Mouse (Mus musculus) frontal cortex, adult 2 months (tissue): ENCODE results near the gene Oaz3. TPM values are rescaled to one million over a fixed set of nuclear protein-coding genes. Genes with fewer than 3 reads are reported as not detected.
A peak's percentile ranks its signal among the peaks of the same experiment; 100 is the strongest.

Experiments
- DNase-seq, 2 experiments: peaks; one replicate each; pipeline ENCODE4 v3.0.0; 2022; ENCODE audit warnings: low spot score in 1 of 2; ENCODE audit errors: extremely low spot score in 1 of 2
- polyA plus RNA-seq: library from polyadenylated mRNA; depleted of rRNA; stranded (reverse); fragments of >200 nt; gene quantifications from 2 replicates; pipeline ENCODE4 v1.2.3, GENCODE M21; 2012

Oaz3 gene
- polyA plus RNA-seq, 1 experiment, result 0.28 TPM

DNA sequence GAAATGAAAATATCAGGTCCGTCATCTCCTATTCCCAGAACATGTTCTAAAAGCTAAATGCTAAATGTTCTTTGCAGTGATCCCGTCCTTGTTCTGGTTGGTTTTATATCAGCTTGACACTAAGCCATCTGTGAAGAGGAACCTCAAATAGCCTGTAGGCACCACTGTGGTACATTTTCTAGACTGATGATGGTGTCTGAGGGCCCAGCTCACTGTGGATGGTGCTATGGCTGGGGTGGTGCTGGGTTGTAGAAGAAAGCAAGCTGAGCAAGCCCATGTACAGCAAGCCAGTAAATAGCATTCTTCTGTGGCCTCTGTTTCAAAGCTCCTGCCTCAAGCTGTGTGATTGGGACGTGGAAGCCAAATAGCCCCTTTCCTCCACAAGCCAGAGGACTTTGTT lies 13.3 kb upstream of the Oaz3 start:
- no peak for DNase-seq

- peak; percentile 71 to 93 for DNase-seq
Observed at GRCm38 (mm10) chr3:94456529-94457000, 12.8 kb upstream of the Oaz3 start.

- no peak for DNase-seq
Observed at GRCm38 (mm10) chr3:94449377-94449776, 5.7 kb upstream of the Oaz3 start.

DNA sequence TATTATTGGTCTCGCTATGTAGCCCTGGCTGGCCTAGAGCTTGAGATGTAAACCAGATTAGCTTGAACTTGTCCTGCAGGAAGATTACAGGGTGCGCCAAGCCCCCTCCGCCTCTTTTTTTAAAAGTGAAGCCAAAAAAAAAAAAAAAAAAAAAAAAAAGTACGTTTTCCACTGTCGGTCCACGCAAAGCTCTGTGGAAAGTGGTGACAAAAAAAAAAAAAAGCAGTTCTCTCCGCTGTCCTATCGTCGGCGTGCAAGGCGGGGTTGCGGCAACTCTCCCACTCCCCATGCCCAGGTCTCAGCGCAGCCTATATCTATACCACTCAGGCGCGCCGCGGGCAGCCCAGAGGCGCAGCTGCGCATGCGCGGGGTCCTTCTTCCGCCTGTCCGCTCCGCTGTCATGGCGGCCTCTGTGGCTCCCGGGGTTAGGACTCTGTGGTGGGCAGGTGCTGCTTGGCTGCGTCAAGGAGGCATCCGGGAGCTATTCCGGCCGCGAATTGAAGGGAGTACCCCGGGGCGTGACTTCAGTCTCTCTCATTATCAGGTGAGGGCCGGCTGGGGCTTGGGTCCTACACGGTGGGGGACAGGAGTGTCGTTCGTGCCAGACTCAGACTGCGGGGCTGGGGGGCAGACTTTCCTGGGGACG lies 641 bp downstream of the Oaz3 start, which contains the start of gene Mrpl9:
Gene Mrpl9 (plus strand): TSS at position 368 of the 646 bp plus-strand sequence.
- peak; percentile 77 to 97 for DNase-seq

DNA sequence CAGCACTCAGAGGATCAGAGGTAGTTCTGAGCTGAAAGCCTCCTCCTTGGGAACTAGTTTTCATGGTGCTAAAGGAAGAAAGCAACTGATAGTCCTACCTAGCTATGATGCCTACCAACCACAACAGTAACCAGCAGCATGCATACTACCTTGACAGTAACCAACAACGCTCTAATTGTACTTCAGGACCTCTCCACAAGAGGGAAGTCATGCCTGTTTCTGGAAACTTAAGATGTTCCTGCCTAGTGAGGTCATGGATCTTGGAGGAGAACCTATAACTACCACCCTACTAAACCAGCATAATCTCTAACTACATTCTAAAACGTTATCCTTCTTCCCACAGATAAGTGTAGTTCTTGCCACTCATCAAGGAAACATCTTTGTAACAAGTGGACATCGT lies 2.5 kb downstream of the Oaz3 start:
- DNase-seq, result peak in 1 of 2 experiments; percentile 52

GRCm38 (mm10) chr3:94436420-94436819 lies 7.3 kb downstream of the Oaz3 start:
- no peak for DNase-seq

- DNase-seq, result no peak
Observed at GRCm38 (mm10) chr3:94434305-94434704, 9.4 kb downstream of the Oaz3 start.

- no peak for DNase-seq
Observed at GRCm38 (mm10) chr3:94430980-94431379, 12.7 kb downstream of the Oaz3 start.

- peak; percentile 98 to 99 for DNase-seq
Observed at GRCm38 (mm10) chr3:94413031-94413679, 30.6 kb downstream of the Oaz3 start, which contains the start of gene Tdrkh. Tdrkh (plus strand) TSS chr3:94413273.

DNA sequence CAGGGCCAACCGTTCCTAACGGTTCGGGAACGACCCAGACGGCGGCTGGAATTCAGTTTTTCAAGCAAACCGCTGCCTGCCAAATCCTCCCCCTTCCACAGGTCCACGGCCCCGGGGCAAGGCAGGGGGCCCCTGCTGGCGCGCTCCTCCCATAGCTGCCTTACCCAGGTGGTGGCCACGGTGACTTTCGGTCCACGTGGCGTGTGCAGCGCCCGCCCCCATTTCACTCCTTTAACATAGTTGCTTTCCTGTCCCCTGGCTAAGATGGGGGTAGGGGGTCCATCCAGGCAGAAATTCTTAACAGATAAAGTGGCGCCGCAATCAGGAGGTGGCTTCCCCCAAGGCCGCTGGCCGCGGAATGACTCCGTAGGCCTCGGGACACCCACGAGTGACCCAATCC lies 31.2 kb downstream of the Oaz3 start:
- no peak for DNase-seq

DNA sequence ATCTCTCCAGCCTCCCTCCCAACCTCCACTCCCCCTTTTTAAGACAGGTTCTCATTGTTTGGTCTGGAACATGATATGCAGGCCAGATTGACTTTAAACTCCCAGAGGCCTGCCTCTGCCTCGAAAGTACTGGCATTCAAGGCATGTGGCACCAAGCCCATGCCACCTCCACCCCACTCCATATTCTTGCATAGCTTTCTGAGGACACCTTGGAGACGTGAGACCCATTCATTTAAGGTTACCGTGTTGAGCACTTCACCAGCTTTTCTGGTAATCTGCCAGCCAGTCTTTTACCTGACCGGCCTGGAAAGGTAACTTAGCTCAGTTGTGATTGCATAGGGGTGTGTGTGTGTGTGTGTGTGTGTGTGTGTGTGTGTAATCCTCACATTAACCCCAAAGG lies 38.2 kb downstream of the Oaz3 start:
- no peak for DNase-seq

- DNase-seq, result peak; percentile 40 to 72
Observed at GRCm38 (mm10) chr3:94404366-94405054, 39.2 kb downstream of the Oaz3 start.

DNA sequence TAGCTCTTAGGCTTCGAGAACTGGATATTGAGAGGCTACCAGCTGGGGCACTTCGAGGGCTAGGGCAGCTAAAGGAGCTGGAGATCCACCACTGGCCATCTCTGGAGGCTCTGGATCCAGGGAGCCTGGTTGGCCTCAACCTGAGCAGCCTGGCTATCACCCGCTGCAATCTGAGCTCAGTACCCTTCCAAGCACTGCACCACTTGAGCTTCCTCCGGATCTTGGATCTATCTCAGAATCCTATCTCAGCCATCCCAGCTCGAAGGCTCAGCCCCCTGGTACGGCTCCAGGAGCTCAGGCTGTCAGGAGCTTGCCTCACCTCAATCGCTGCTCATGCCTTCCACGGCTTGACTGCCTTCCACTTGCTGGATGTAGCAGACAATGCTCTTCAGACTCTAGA lies 41.3 kb downstream of the Oaz3 start:
- no peak for DNase-seq

DNA sequence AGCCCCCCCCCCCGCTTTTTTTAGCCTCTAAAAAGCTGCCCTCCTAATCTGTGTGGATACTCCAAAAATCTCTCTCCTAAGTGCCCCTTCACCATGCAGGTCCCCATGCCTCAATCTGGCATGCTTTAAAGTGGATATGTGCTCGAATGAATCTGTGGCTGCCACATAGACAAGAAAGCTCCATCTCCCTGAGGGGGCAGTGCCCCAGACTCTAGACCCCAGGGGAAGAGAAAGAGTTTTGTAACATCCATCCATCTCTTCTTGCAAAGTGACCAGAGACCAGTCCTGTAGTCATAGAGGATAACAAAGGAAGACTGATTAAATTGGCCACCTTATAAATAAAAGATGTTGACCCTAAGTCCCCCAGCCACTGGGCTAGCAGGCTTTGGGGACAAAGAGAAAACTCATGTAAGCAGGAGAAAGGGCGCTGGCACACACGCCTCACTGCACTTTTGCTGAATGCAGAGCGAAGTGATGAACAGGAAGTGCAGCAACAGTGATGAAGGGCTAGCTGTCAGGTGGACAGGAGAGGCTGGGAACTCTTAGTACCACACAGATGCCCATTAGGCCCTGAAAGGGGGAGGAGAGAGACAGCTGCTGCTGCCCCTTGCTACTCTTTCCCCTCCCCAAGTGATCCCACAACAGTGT lies 43.9 kb downstream of the Oaz3 start:
- DNase-seq, result no peak

GRCm38 (mm10) chr3:94398943-94399481 lies 44.7 kb downstream of the Oaz3 start:
- no peak for DNase-seq

- no peak for DNase-seq
Observed at GRCm38 (mm10) chr3:94398217-94398616, 45.5 kb downstream of the Oaz3 start, which contains the start of gene Lingo4. Lingo4 (plus strand) TSS chr3:94398517.

- no peak for DNase-seq
Observed at GRCm38 (mm10) chr3:94396851-94397250, 46.9 kb downstream of the Oaz3 start.

GRCm38 (mm10) chr3:94396336-94396735 lies 47.4 kb downstream of the Oaz3 start:
- no peak for DNase-seq

GRCm38 (mm10) chr3:94393049-94393448 lies 50.7 kb downstream of the Oaz3 start:
- no peak for DNase-seq

- no peak for DNase-seq
Observed at GRCm38 (mm10) chr3:94392128-94392527, 51.6 kb downstream of the Oaz3 start.

DNA sequence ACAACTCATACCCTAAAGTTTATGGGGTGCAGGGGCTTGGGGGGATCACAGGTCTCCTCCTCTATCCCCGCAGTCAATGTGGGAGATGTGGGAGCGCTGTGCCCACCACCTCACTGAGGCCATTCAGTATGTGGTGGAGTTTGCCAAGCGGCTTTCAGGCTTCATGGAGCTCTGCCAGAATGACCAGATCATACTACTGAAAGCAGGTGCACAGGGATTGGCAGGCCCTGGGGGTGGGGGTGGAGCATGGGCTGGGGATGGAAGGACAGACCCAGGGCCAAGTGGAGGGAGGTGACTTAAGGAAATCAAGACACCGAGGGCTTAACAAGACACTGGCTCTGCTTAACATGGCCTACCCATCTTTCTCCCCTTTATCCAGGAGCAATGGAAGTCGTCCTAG lies 52.7 kb downstream of the Oaz3 start:
- no peak for DNase-seq
